In genomic region chr8:60973448-60973847, GRCm38 (mm10) we compare ENCODE assay signal across 18 mouse cellular contexts. TPM values are rescaled to one million over a fixed set of nuclear protein-coding genes. Genes with fewer than 3 reads are reported as not detected.
DNase-seq lines count a peak whose midpoint lies in the region; ATAC-seq lines count a peak whose summit lies in the region.
"Had no signal": no experiment of that assay in that cellular context is flagged by ENCODE, and none has a peak within 500 bp of the region (broad histone marks: within the 10 kb centered on the region; RNA-seq: fewer than 3 reads in every experiment).

No protein-coding gene starts in this region.

- H3K4me3 ChIP-seq in heart, embryonic 11.5 days (ENCODE audit: low read depth, low read length), result no peak overlapping the region
- peak overlapping the region; percentile 30 for H3K4me3 ChIP-seq in liver, embryonic 13.5 days (replicated peaks)
- H3K4me3 ChIP-seq in forebrain, embryonic 12.5 days (replicated peaks), result no peak overlapping the region
- H3K4me3 ChIP-seq: forebrain, embryonic 15.5 days; heart, embryonic 15.5 days; hindbrain, embryonic 10.5 days had no signal

- WGBS in heart, embryonic 11.5 days (ENCODE audit: insufficient replicate concordance), result 61% methylated on average over 2 of the region's 2 CpGs
- 10% methylated on average over 2 of the region's 2 CpGs for WGBS in liver, embryonic 13.5 days (ENCODE audit: insufficient replicate concordance)
- 89% methylated on average over 2 of the region's 2 CpGs for WGBS in forebrain, embryonic 12.5 days

- no peak overlapping the region for H3K9ac ChIP-seq in heart, embryonic 11.5 days (ENCODE audit: low read depth, low read length)
- H3K9ac ChIP-seq in liver, embryonic 13.5 days, result peak overlapping the region; percentile 56
- H3K9ac ChIP-seq in forebrain, embryonic 12.5 days, result no peak overlapping the region
- H3K9ac ChIP-seq: forebrain, embryonic 15.5 days; heart, embryonic 15.5 days had no signal

- H3K36me3 ChIP-seq in heart, embryonic 11.5 days (ENCODE audit: control insufficient read depth, insufficient read depth, low read length), result no peaks in the 10 kb centered on the region
- H3K36me3 ChIP-seq in liver, embryonic 13.5 days, result no peaks in the 10 kb centered on the region
- no peaks in the 10 kb centered on the region for H3K36me3 ChIP-seq in forebrain, embryonic 12.5 days (replicated peaks)
- H3K36me3 ChIP-seq: forebrain, embryonic 15.5 days; heart, embryonic 15.5 days; hindbrain, embryonic 10.5 days had no signal

- peaks cover 16% of the 10 kb centered on the region for H3K4me1 ChIP-seq in heart, embryonic 11.5 days (ENCODE audit: control insufficient read depth, insufficient read depth, low read length)
- peaks cover 82% of the 10 kb centered on the region for H3K4me1 ChIP-seq in liver, embryonic 13.5 days (replicated peaks)
- H3K4me1 ChIP-seq in forebrain, embryonic 12.5 days, result peaks cover 3% of the 10 kb centered on the region; the same call in 1 of the 2 replicates
- H3K4me1 ChIP-seq: hindbrain, embryonic 10.5 days had no signal

- no peaks in the 10 kb centered on the region for H3K9me3 ChIP-seq in heart, embryonic 11.5 days (replicated peaks; ENCODE audit: control insufficient read depth, low read length)
- H3K9me3 ChIP-seq in liver, embryonic 13.5 days (replicated peaks), result no peaks in the 10 kb centered on the region
- H3K9me3 ChIP-seq in forebrain, embryonic 12.5 days, result no peaks in the 10 kb centered on the region
- H3K9me3 ChIP-seq: forebrain, embryonic 15.5 days; heart, embryonic 15.5 days; hindbrain, embryonic 10.5 days had no signal

- ATAC-seq in heart, embryonic 11.5 days (replicated peaks; ENCODE audit: insufficient number of reproducible peaks, low FRiP score, low TSS enrichment), result 0 out of 2 replicates have a peak, but pooled peaks have one; percentile 52
- peak; percentile 60 for ATAC-seq in erythroblast, adult 5-6 weeks (replicated peaks; ENCODE audit: low FRiP score, poor library complexity, severe bottlenecking)
- peak; percentile 89 for ATAC-seq in liver, embryonic 13.5 days (ENCODE audit: low read depth)
- ATAC-seq in megakaryocyte-erythroid progenitor cell, adult 5-6 weeks (replicated peaks; ENCODE audit: low FRiP score, low TSS enrichment, poor library complexity, severe bottlenecking), result peak; percentile 90
- no peak for ATAC-seq in forebrain, embryonic 12.5 days (ENCODE audit: low FRiP score)
- ATAC-seq: forebrain, embryonic 15.5 days had no signal

- H3K27ac ChIP-seq in heart, embryonic 11.5 days (ENCODE audit: low read depth, low read length), result peak overlapping the region; percentile 25; the same call in 1 of the 2 replicates
- peak overlapping the region; percentile 90 for H3K27ac ChIP-seq in liver, embryonic 13.5 days
- H3K27ac ChIP-seq in forebrain, embryonic 12.5 days, result no peak overlapping the region
- H3K27ac ChIP-seq: forebrain, embryonic 15.5 days; heart, embryonic 15.5 days; hindbrain, embryonic 10.5 days had no signal

- no peak for DNase-seq in heart, postnatal 10 days
- peak; percentile 76 for DNase-seq in liver, embryonic 13.5 days
- DNase-seq in ovary, adult 18-20 months (ENCODE audit: low spot score), result no peak
- DNase-seq in spleen, postnatal 4 days (ENCODE audit: low spot score in 2 of 2), result no peak
- DNase-seq: adrenal gland, postnatal 14 days; cerebellum, adult 11-12 months; cerebellum, postnatal 36 days; kidney, adult 18-20 months; kidney, postnatal 10 days; lung, postnatal 10 days; thymus, postnatal 25 days had no signal

- 0 out of 2 replicates have a peak overlapping the region, but pooled peaks have one; percentile 9 for H3K4me2 ChIP-seq in heart, embryonic 11.5 days
- H3K4me2 ChIP-seq in liver, embryonic 13.5 days, result peak overlapping the region; percentile 61
- no peak overlapping the region for H3K4me2 ChIP-seq in forebrain, embryonic 12.5 days
- H3K4me2 ChIP-seq: forebrain, embryonic 15.5 days; heart, embryonic 15.5 days had no signal

- intact Hi-C loops in heart, postnatal 10 days (cut with DNase I), result no loop called here

- no peaks in the 10 kb centered on the region for H3K27me3 ChIP-seq in heart, embryonic 11.5 days (ENCODE audit: control insufficient read depth, insufficient read depth, low read length)
- no peaks in the 10 kb centered on the region for H3K27me3 ChIP-seq in liver, embryonic 13.5 days
- H3K27me3 ChIP-seq in forebrain, embryonic 12.5 days, result no peaks in the 10 kb centered on the region
- H3K27me3 ChIP-seq: forebrain, embryonic 15.5 days; heart, embryonic 15.5 days had no signal

RNA-seq across cellular contexts. Expression of gene Clcn3, which starts 9.7 kb away (rescaled TPM):
- 24.4 and 29.2 TPM in 2 replicates for polyA plus RNA-seq in heart, embryonic 11.5 days (2014; fragmentation: Nextera tagmentation; extraction: Ambion mirVana)
- total RNA-seq in heart, postnatal 10 days (2021), result 10 to 100 TPM; 34.6 to 36.4 TPM
- 710 and 760 TPM in 2 replicates for total RNA-seq in erythroblast, adult 5-6 weeks (2015; ENCODE audit: low replicate concordance)
- 1,348 and 1,485 TPM in 2 replicates for total RNA-seq in erythroblast, adult 5-6 weeks (2017; ENCODE audit: low replicate concordance)
- 35.8 and 41.3 TPM in 2 replicates for polyA plus RNA-seq in liver, embryonic 13.5 days (2015; fragmentation: Nextera tagmentation; extraction: Ambion mirVana)
- 47.2 and 56.3 TPM in 2 replicates for total RNA-seq in megakaryocyte-erythroid progenitor cell, adult 5-6 weeks (2014; fragmentation: Nextera tagmentation)
- total RNA-seq in megakaryocyte-erythroid progenitor cell, adult 5-6 weeks (2017), result 58.1 and 66.9 TPM in 2 replicates
- 53.4 and 53.7 TPM in 2 replicates for polyA plus RNA-seq in forebrain, embryonic 12.5 days (2016; fragmentation: Nextera tagmentation; extraction: Ambion mirVana)

RNA-seq across cellular contexts. Expression of gene Nek1, which starts 19.5 kb away (rescaled TPM):
- polyA plus RNA-seq in heart, embryonic 11.5 days (2014; fragmentation: Nextera tagmentation; extraction: Ambion mirVana), result 15.4 and 16.4 TPM in 2 replicates
- total RNA-seq in heart, postnatal 10 days (2021), result 1 to 10 TPM; 6.9 to 9.2 TPM
- total RNA-seq in erythroblast, adult 5-6 weeks (2015; ENCODE audit: low replicate concordance), result 8.1 and 11.5 TPM in 2 replicates
- total RNA-seq in erythroblast, adult 5-6 weeks (2017; ENCODE audit: low replicate concordance), result 17.7 and 18.5 TPM in 2 replicates
- 9.2 and 11.9 TPM in 2 replicates for polyA plus RNA-seq in liver, embryonic 13.5 days (2015; fragmentation: Nextera tagmentation; extraction: Ambion mirVana)
- 23.0 and 23.9 TPM in 2 replicates for total RNA-seq in megakaryocyte-erythroid progenitor cell, adult 5-6 weeks (2014; fragmentation: Nextera tagmentation)
- 23.8 and 29.0 TPM in 2 replicates for total RNA-seq in megakaryocyte-erythroid progenitor cell, adult 5-6 weeks (2017)
- 22.3 and 23.8 TPM in 2 replicates for polyA plus RNA-seq in forebrain, embryonic 12.5 days (2016; fragmentation: Nextera tagmentation; extraction: Ambion mirVana)

Comparison
In these comparisons a context has a peak if more than half of its experiments do, and no peak if none do; other contexts are left out.
1. RNA of gene Clcn3, which starts 9.7 kb away (total RNA-seq): 710 to 1,485 TPM in erythroblast, adult 5-6 weeks; 47.2 to 66.9 TPM in megakaryocyte-erythroid progenitor cell, adult 5-6 weeks and 34.6 to 36.4 TPM in heart, postnatal 10 days; every median in the first group is over 10 times any median in the second.